Mouse (Mus musculus) ovary, postnatal 36 days (tissue): ENCODE measurements around the gene Ehbp1l1.
A peak's percentile ranks its signal among the peaks of the same experiment; 100 is the strongest.
"Not testable (repeated sequence)": the region's sequence is repeated elsewhere in the genome, so short reads cannot be mapped to it uniquely, and the experiment has no call there.

Source experiments
- DNase-seq: peaks from one replicate; pipeline ENCODE4 v3.0.0; 2022; ENCODE audit warnings: low spot score, mixed read lengths

The Ehbp1l1 gene

GRCm38 (mm10) chr19:5710068-5710467, 16.0 kb downstream of the Ehbp1l1 start:
- no peak for DNase-seq

DNA sequence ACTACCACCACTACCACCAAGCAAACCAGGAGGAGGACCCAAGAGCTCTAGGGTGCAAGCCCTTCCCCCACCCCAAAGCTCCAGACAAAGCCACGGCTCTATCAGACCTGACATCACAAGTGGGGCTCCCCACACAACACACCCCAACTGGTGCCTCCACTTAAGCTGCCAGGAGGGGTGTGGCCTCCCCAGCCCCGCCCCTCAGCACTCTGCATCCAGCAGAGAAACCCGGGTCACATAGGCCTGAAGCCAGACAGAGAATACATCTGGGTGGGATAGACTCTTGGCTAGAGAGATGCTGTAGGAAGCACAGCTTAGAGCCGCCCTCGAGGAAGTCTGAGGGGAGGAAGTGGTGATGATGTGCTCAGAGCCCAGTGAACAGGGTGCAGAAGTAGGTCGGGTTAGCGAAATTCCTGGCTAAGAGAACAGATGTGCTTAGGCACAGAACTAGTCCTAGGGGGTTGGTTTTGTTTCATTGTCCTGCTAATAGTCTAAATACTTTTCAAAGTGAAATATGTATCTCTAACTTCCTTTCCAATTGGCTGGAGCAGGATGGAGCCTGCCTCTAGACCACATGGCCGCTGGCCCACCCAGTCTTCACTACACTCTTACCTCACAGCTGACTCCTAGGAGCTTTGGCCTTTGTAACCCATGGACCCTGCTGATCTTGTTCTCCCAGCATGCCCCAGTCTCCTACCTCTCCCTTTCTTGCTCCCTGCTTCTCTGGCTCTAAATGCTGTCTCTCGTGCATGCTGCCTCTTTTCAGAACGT, 21.1 kb downstream of the Ehbp1l1 start:
- no peak for DNase-seq

DNA sequence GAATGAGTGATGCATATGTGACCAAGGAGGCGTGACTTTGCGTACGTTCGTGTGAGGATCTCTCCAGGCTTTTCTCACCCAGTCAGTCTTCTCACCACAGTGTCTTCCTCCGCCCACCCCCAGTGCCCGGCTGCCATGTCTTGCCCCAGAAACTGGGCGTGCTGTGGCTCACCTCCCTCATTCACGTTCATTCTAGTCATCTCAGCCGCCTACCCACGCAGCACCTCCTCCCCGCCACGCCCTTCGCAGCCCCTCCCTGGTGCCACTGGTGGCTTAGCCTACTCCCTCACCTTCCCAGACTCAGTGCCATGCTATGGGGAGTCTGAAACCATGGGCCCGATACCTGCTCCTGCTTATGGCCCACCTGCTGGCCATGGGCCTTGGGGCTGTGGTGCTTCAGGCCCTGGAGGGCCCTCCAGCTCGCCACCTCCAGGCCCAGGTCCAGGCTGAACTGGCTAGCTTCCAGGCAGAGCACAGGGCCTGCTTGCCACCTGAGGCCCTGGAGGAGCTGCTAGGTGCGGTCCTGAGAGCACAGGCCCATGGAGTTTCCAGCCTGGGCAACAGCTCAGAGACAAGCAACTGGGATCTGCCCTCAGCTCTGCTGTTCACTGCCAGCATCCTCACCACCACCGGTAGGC, 21.8 kb downstream of the Ehbp1l1 start, which contains the start of gene Kcnk7:
Gene Kcnk7, plus strand, starts transcription at position 205 of the 638 bp plus-strand sequence.
- DNase-seq, result no peak

GRCm38 (mm10) chr19:5695849-5696462, 30.2 kb downstream of the Ehbp1l1 start:
- no peak for DNase-seq

- no peak for DNase-seq
Observed at GRCm38 (mm10) chr19:5693801-5694200, 32.3 kb downstream of the Ehbp1l1 start.

- DNase-seq, result no peak
Observed at GRCm38 (mm10) chr19:5692913-5693396, 33.2 kb downstream of the Ehbp1l1 start.

GRCm38 (mm10) chr19:5692086-5692912, 33.8 kb downstream of the Ehbp1l1 start:
- peak; percentile 45 for DNase-seq

DNA sequence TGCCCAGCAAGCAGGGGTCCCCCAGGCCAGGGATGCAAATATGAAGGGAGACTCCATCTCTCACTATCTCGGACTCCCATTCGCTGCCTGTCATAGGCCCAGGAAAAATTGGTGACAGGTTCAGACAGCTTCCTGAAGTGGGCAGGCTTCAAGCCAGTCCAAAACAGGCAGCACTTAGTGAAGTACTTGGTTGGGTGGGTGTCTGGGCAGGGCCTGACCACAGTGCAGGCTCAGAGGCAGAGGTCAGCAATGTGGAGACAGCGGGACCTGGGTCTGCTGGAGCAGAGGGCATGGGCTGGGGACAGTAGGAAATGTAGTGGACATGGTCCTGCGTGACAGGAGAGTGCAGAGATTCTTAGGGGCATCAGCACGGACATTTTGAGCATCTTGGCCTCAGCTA, 34.5 kb downstream of the Ehbp1l1 start:
- no peak for DNase-seq

DNA sequence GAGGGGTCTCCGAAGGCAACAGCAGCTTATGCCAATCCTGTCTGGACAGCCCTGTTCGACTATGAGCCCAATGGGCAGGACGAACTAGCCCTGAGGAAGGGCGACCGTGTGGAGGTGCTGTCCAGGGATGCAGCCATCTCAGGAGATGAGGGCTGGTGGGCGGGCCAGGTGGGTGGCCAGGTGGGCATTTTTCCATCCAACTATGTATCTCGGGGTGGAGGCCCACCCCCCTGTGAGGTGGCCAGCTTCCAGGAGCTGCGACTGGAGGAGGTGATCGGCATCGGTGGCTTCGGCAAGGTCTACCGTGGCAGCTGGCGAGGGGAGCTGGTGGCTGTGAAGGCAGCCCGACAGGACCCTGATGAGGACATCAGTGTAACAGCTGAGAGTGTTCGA, 35.8 kb downstream of the Ehbp1l1 start:
- no peak for DNase-seq

DNA sequence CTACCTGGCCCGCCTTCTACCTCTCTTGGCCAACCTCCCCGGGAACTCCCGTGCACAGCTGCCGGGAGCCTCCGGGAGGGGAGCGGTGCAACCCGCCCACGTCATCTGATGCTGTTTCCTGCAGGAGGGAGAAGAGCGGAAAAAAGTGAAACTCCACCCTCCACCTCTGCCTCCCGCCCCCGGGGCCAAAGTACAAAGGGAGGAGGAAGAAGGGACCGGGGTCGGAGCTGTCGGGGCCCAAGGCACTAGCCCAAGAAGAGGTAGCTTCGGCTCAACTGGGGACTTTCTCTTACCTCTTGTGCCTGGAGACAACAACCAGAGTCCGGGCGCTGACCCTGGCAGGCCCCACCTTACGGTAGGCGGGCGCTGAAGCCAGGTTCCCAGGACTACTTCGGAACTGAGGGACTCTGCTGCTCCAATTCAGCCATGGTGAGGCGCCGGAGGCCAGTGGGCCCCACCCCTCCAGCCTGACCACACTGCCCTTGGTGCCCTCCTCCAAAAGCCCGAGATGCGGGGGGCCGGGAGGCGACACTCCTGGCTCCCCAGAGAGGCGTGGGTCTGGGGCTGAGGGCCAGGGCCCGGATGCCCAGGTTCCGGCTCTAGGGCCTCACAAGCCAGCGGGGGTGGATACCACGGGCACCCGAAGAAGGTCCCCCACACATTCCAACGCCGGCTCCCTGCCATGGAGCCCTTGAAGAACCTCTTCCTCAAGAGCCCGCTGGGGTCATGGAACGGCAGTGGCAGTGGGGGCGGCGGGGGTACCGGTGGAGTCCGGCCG, 36.4 kb downstream of the Ehbp1l1 start:
- DNase-seq, result peak; percentile 86

DNA sequence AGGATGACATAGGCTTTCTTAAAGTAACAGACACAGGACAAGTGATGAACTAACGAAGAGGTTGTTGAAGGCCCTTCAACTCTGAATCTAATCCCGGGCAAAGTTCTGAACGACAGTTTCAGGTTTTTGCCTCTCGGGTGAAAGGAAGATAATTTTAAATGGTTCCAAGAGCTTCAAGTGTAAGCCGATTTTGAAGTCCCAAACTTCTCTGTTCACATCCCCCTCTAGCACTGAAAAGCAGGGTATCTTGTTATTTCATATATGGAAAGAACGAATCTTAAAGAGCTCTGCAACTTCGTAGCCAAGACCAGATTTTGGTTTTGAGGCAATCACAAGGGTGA, 37.1 kb downstream of the Ehbp1l1 start:
- no peak for DNase-seq

GRCm38 (mm10) chr19:5688200-5689087, 37.7 kb downstream of the Ehbp1l1 start, which contains the start of the genes Map3k11 and Pcnx3:
Gene Map3k11, plus strand, starts transcription at chr19:5688742.
Gene Pcnx3, minus strand, starts transcription at chr19:5688908.
- peak; percentile 97 for DNase-seq

- DNase-seq, result no peak
Observed at GRCm38 (mm10) chr19:5687738-5688137, 38.4 kb downstream of the Ehbp1l1 start.

DNA sequence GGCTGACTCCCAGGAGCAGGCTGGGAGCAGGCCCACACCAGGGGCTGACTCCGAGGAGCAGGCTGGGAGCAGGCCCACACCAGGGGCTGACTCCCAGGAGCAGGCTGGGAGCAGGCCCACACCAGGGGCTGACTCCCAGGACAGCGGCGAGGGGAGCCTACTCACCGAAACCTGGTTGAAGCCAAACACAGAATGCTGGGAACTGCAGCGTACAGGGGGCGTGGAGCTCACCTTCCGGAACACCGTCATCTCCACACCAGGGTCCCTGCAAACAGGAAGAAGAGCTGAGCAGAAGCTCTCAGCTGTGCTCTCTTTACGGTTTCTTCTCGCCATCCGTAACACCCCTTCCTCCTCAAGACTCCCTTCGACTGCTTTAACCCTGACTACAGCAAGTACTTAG, 39.2 kb downstream of the Ehbp1l1 start:
- DNase-seq, result not testable (repeated sequence)

DNA sequence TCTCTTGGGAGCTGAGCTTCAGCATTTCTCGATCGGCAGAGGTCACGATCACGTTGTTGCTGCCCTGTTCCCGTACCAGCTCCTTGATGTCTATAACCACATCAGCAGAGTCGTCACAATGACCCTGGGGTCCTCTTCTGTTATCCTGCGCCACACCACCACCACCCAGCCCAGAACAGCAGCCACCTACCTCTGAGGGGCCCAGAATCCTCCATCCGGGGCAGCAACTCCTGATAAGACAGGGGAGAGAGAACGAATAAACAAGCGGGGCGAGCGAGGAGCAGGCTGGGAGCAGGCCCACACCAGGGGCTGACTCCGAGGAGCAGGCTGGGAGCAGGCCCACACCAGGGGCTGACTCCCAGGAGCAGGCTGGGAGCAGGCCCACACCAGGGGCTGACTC, 39.7 kb downstream of the Ehbp1l1 start:
- no peak for DNase-seq

DNA sequence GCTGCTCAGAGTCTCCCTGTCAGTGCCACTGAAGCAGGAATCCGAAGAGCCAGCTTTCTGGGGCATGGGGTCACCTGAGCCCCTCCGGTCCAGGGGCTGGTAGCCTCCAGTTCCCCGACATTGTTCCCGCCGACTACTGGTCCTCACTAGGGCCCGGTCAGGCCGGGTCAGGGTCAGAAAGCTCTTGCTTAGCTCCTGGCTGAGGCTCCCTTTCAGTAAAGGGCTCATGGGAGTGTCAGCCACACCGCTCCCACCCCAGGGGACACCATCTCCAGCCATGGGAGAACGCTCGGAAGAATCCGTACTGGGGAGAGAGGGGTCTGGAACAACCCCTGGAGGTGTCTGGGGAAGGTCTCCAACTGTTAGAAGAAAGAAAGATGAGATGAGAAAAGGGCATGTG, 40.3 kb downstream of the Ehbp1l1 start:
- DNase-seq, result no peak

DNA sequence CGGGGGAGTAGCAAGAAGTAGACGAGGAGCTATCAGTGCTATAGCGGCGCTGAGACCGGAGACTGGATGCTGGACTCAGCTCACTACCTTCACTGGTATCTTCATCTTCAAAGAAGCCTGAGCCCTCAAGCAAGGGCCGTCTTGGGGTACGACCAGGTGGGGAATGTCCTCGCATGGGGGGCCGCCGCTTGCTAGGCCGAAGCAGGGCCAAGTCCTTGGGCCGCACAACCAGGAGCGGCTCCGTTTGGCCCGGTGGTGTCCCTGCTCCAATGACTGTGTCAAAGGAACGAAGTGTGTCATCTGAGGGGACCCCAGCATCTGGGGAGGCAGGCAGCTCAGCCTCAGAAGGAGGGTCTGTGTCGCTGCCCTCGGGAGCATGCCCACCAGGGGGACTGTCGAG, 40.7 kb downstream of the Ehbp1l1 start:
- DNase-seq, result no peak

- DNase-seq, result no peak
Observed at GRCm38 (mm10) chr19:5684985-5685384, 41.1 kb downstream of the Ehbp1l1 start.

GRCm38 (mm10) chr19:5684236-5684635, 41.9 kb downstream of the Ehbp1l1 start:
- DNase-seq, result no peak

DNA sequence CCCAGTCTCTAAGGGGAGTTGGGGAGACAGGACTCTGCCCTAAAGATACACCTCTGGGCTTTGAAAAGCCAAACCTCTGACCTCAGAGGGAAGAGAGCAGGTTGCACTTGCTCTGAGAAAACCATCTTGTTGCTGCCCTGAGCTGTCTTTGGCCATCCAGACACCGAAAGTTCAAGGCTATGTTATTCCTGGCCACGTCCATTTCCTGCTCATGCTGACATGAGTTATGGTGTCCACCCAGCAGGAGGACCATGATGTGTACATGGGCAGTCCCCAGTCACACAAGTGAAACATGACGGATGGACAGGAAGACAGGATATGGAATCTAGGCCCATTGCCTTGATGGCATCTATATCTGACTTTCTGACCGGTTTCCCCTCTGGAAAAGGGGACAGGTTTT, 45.7 kb downstream of the Ehbp1l1 start:
- no peak for DNase-seq
